In the genomic region with DNA sequence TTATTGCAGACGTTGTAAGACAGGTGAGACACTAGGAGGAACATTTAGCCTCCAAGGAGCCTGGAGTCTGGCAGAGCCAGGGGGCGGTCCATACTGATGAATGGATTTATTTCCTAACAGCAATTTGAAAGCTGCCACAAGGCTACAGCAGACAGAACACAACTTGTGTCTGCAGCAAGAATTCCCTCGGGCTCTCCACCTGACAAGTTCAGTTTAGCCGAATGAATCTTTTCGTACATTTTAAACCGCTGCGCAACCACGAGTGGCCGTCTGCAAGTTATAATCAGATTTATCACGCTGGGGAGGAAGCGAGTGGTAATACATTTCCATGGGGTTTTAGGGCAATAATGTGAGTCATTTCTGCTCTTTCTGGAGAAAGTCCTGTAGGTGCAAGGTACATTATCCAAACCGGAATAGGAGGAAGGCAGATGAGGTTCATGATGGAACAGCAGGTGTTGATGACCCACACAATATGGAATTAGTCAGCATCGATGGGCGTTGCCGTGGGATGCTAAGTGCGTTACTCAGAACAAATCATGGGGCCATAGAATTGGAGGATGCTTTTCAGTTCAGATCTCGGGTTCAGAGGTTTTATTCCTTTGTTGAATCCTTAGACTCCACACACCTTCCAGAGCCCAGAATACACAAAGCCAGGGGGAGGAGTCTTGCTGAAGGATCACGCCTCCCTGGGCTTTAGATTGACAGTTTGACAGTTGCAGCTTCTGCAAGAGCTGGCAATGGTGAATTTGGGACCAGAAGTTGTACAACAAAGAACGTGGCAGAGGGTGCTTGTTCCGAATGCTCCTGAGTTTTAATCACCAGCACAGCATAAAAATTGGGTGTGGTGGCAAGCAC, we compare ENCODE assay signal across 11 mouse cellular contexts.
DNase-seq lines count a peak whose midpoint lies in the region; TF ChIP-seq lines count a peak whose summit lies in the region.
"Had no signal": no experiment of that assay in that cellular context is flagged by ENCODE, and none has a peak within 500 bp of the region (broad histone marks: within the 10 kb centered on the region; RNA-seq: fewer than 3 reads in every experiment).

No protein-coding gene starts in this region.

- no peak overlapping the region for H3K4me3 ChIP-seq in layer of hippocampus, adult 2 months
- H3K4me3 ChIP-seq: kidney, embryonic 15.5 days had no signal

- H3K27ac ChIP-seq in layer of hippocampus, adult 2 months: no peak overlapping the region
- H3K27ac ChIP-seq: kidney, embryonic 15.5 days had no signal

- TF ChIP-seq CTCF in layer of hippocampus, adult 2 months (conservative IDR thresholded peaks at IDR 0.05): 0 out of 2 replicates have a peak, but pooled peaks have one; percentile 5

- DNase-seq in embryo, embryonic 11 days: peak; percentile 5
- DNase-seq in embryo, embryonic 9.5 days (ENCODE audit: extremely low spot score): no peak
- no peak for DNase-seq in layer of hippocampus, adult 2 months (ENCODE audit: low spot score in 2 of 2)
- DNase-seq in layer of hippocampus, postnatal 25 days (ENCODE audit: extremely low spot score in 1 of 2, low spot score in 1 of 2): no peak
- DNase-seq in right cerebral cortex, adult 2 months (ENCODE audit: low spot score in 2 of 2): peak; percentile 55 to 61
- DNase-seq in right cerebral cortex, postnatal 14 days: no peak
- DNase-seq in gastrocnemius, postnatal 4 days (ENCODE audit: low spot score in 2 of 2): no peak
- no peak for DNase-seq in kidney, adult 9 months
- DNase-seq: cerebellum, adult 2 months; lung, adult 18-20 months had no signal

Comparison
In these comparisons a context has a peak if more than half of its experiments do, and no peak if none do; other contexts are left out.
1. DNase-seq: peak in embryo, embryonic 11 days (single experiment) and right cerebral cortex, adult 2 months (2 of 2); none in embryo, embryonic 9.5 days (single experiment), layer of hippocampus, adult 2 months (0 of 2), layer of hippocampus, postnatal 25 days (0 of 2), right cerebral cortex, postnatal 14 days (single experiment), gastrocnemius, postnatal 4 days (0 of 2) and kidney, adult 9 months (single experiment).